Mouse (Mus musculus) liver, embryonic 12.5 days (tissue): ENCODE measurements at regions not wholly inside any gene's neighbourhood (a gene's known extent, or its start where the extent isn't known, plus 50 kb on each side); places are given as distances from the start of the nearest gene placed in this dataset.

Experiments
- ATAC-seq: fragments of 200-750 bp; cut with Nextera tagmentation; 2 replicates; pipeline ENCODE4 v1.8.0; 2017; ENCODE audit warnings: moderate number of reproducible peaks, mild to moderate bottlenecking, moderate library complexity
- H3K27ac ChIP-seq: fragments of 300-500 bp; sonication (generic); 2 replicates; pipeline ENCODE4 v1.5.1; 2016; ENCODE audit warnings: mild to moderate bottlenecking
- H3K27me3 ChIP-seq: fragments of 300-500 bp; sonication (generic); replicated peaks from 2 replicates; pipeline ENCODE4 v1.6.1; 2016; ENCODE audit warnings: mild to moderate bottlenecking, moderate library complexity
- H3K36me3 ChIP-seq: fragments of 300-500 bp; sonication (generic); 2 replicates; pipeline ENCODE4 v1.6.1; 2016; ENCODE audit warnings: mild to moderate bottlenecking, moderate library complexity
- H3K4me1 ChIP-seq: fragments of 300-500 bp; sonication (generic); 2 replicates; pipeline ENCODE4 v1.6.1; 2016
- H3K4me2 ChIP-seq: fragments of 300-500 bp; sonication (generic); 2 replicates; pipeline ENCODE4 v1.6.1; 2016; ENCODE audit warnings: mild to moderate bottlenecking, moderate library complexity
- H3K4me3 ChIP-seq: fragments of 300-500 bp; sonication (generic); 2 replicates; pipeline ENCODE4 v1.5.1; 2016; ENCODE audit warnings: mild to moderate bottlenecking, moderate library complexity
- H3K9ac ChIP-seq: fragments of 300-500 bp; sonication (generic); 2 replicates; pipeline ENCODE4 v1.6.1; 2016; ENCODE audit warnings: mild to moderate bottlenecking, moderate library complexity
- H3K9me3 ChIP-seq: fragments of 300-500 bp; sonication (generic); replicated peaks from 2 replicates; pipeline ENCODE4 v1.6.1; 2016; ENCODE audit warnings: mild to moderate bottlenecking, moderate library complexity
- WGBS: fragments of 180-500 bp; shearing (Covaris S2); methylation state at CpG from one replicate; pipeline ENCODE4 v1.1.7; 2016; ENCODE audit not compliant: insufficient replicate concordance; 5-methylcytosine and 5-hydroxymethylcytosine counted together

DNA sequence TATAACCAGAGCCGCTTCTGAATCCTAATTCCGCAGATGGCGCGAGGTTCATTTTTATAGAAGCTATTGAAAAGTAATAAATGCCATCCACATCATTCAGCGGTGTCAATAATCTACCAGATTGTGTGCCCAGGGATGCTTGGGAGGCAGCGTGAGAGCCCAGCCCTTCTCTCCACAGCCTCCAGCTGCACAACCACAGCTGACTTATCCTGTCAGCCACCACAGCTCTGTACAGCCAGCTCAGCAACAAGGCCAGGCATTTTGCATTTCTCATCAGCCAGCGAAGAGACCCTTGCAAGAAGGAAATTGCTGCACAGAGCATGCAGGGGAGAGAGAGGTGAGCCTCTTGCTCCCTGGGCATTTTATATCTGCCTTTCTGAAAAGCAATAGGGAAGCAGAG is 292.8 kb upstream of the Kif2a start:
- ATAC-seq = no peak
- no peaks in the 10 kb centered on the region for H3K4me1 ChIP-seq
- WGBS = 79% methylated on average over 7 of the region's 7 CpGs
- no peak overlapping the region for H3K9ac ChIP-seq
- no peak overlapping the region for H3K4me3 ChIP-seq
- no peaks in the 10 kb centered on the region for H3K9me3 ChIP-seq
- H3K27ac ChIP-seq = no peak overlapping the region
- H3K36me3 ChIP-seq = no peaks in the 10 kb centered on the region
- no peak overlapping the region for H3K4me2 ChIP-seq
- H3K27me3 ChIP-seq = no peaks in the 10 kb centered on the region

DNA sequence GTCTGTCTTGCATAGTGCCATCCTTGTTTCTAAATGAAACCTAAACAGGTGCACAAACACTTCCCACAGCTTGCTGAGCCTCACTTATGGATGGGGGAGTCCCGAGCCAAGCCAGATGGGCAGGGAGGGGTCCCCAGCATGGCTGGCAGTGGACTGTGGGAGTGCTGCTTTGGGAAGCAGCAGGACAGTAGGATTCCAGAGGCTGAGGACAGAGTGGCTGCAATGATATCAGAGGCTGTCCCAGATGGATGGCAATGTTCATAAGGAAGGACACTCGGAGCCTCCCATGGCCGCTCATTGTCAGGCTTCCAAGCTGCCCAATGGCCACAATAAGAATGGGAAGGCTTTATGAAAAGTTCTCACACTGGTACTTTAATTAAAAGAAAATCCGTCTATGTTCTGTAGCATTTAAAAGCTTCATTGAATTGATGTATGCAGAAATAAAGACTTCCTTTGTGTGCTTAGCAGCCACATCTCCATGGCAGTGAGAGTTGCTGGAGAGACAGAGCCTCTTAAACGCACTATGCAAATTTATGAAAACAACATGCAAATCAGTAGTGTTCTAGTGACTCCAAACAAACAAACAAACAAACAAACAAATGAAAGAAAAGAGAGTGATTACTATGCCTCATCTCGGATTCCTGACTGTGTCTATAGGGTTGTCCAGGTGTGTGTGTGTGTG is 287.2 kb upstream of the Kif2a start:
- Histone ChIP-seq H3K27me3 (no peaks in the 10 kb centered on the region), H3K9ac (no peak overlapping the region), H3K27ac (no peak overlapping the region), H3K36me3 (no peaks in the 10 kb centered on the region), H3K9me3 (no peaks in the 10 kb centered on the region), H3K4me3 (no peak overlapping the region), H3K4me1 (no peaks in the 10 kb centered on the region), H3K4me2 (no peak overlapping the region)
- ATAC-seq = no peak
- 58% methylated on average over 6 of the region's 6 CpGs for WGBS

DNA sequence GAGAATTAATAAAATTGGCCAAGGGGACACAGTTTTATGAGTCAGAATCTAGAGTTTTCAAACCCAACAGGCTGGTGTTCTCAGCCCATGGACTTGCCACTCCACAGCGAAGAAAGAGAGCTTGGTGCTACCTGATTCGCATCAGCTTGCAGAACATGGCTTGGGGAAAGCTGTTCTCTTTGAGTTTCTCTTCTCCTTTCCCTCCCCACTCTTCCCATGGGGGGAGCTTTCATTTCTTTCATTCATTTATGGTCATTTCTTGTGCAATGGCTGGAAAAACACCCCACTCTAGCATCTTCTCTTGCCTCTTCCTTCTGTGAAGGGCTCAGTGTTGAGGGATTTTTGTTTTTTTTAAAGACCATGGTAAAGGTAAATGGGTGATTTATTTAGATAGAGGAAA is 286.5 kb upstream of the Kif2a start:
- ATAC-seq = no peak
- Histone ChIP-seq H3K4me2 (no peak overlapping the region), H3K9ac (no peak overlapping the region), H3K4me3 (no peak overlapping the region), H3K9me3 (no peaks in the 10 kb centered on the region), H3K27ac (no peak overlapping the region), H3K36me3 (no peaks in the 10 kb centered on the region), H3K4me1 (no peaks in the 10 kb centered on the region), H3K27me3 (no peaks in the 10 kb centered on the region)
- 76% methylated on average over 2 of the region's 2 CpGs for WGBS

GRCm38 (mm10) chr13:107306958-107307357 is 285.0 kb upstream of the Kif2a start:
- no peak overlapping the region for H3K9ac ChIP-seq
- H3K4me2 ChIP-seq = no peak overlapping the region
- no peaks in the 10 kb centered on the region for H3K9me3 ChIP-seq
- no peak for ATAC-seq
- WGBS = 54% methylated on average over 1 of the region's 1 CpGs
- H3K36me3 ChIP-seq = no peaks in the 10 kb centered on the region
- H3K4me1 ChIP-seq = no peaks in the 10 kb centered on the region
- H3K27ac ChIP-seq = no peak overlapping the region
- no peak overlapping the region for H3K4me3 ChIP-seq
- no peaks in the 10 kb centered on the region for H3K27me3 ChIP-seq

DNA sequence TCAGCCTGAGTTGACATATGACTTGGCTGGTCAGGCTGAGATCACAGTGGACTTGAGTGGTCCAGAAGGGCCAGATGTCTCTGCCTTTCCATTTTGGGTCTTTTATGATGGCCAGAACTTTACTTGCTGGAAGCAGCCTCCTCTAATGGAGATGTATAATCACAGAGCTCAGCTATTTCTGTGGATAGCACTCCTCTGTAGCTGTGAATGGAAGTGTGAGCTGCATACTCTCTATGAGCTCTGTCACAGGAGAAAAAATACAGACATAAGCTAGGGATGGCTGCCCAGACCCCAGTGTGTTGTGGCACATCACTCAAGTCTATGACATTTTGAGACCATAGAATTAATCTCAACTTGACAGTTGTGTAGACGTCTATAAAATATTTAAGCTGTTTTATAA is 284.3 kb upstream of the Kif2a start:
- no peak for ATAC-seq
- no peak overlapping the region for H3K9ac ChIP-seq
- no peak overlapping the region for H3K27ac ChIP-seq
- no peak overlapping the region for H3K4me2 ChIP-seq
- H3K4me3 ChIP-seq = no peak overlapping the region
- no peaks in the 10 kb centered on the region for H3K9me3 ChIP-seq
- H3K27me3 ChIP-seq = no peaks in the 10 kb centered on the region
- no peaks in the 10 kb centered on the region for H3K4me1 ChIP-seq
- 67% methylated on average over 1 of the region's 1 CpGs for WGBS
- no peaks in the 10 kb centered on the region for H3K36me3 ChIP-seq

DNA sequence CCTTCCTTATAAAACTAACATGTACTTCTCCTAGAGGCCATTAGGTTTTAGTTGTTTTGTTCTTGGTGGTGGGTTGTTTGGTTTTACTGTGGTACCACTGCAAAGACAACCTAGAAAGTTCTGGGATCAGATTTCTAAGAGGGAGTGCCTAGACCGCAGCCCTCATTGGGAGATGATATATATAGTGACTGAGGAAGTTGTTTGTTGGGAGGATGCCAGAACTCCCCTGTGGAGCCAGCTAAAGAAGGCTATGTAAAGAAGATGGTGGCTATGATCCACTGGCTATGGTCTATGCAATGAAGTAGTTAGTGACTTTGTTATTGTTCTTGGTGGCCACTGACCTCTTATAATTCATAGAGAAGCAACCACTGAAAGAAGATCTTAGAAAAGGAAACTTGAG is 283.8 kb upstream of the Kif2a start:
- no peak overlapping the region for H3K4me2 ChIP-seq
- no peak overlapping the region for H3K9ac ChIP-seq
- no peak overlapping the region for H3K27ac ChIP-seq
- WGBS = 49% methylated on average over 1 of the region's 1 CpGs
- H3K27me3 ChIP-seq = no peaks in the 10 kb centered on the region
- no peak for ATAC-seq
- no peaks in the 10 kb centered on the region for H3K4me1 ChIP-seq
- no peak overlapping the region for H3K4me3 ChIP-seq
- H3K36me3 ChIP-seq = no peaks in the 10 kb centered on the region
- H3K9me3 ChIP-seq = no peaks in the 10 kb centered on the region

GRCm38 (mm10) chr13:107303878-107304277 is 282.0 kb upstream of the Kif2a start:
- Histone ChIP-seq H3K27ac (no peak overlapping the region), H3K4me2 (no peak overlapping the region), H3K4me3 (no peak overlapping the region), H3K4me1 (no peaks in the 10 kb centered on the region), H3K27me3 (no peaks in the 10 kb centered on the region), H3K9ac (no peak overlapping the region), H3K36me3 (no peaks in the 10 kb centered on the region), H3K9me3 (no peaks in the 10 kb centered on the region)
- 71% methylated on average over 7 of the region's 7 CpGs for WGBS
- no peak for ATAC-seq

DNA sequence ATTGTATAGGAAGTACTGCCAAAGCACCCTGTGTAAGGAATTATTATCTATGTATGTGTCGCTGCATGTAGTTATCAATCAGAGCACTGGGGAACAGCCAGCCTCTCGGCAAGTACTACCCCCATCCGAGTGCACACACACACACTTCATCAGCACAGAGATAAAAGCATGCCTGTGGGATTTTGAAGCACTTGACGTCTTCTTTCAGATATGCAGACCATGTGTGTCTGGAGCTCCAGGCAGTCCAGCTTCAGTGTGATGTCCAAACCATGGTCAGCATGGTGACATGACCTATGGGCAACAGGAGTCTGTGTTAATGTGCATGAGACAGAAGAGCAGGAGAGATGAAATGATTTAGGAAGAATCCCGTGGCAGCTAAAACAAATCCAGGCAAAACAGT is 281.4 kb upstream of the Kif2a start:
- H3K27ac ChIP-seq = no peak overlapping the region
- no peak overlapping the region for H3K4me2 ChIP-seq
- ATAC-seq = no peak
- no peaks in the 10 kb centered on the region for H3K9me3 ChIP-seq
- 52% methylated on average over 5 of the region's 5 CpGs for whole genome bisulfite sequencing
- no peak overlapping the region for H3K4me3 ChIP-seq
- H3K9ac ChIP-seq = no peak overlapping the region
- no peaks in the 10 kb centered on the region for H3K4me1 ChIP-seq
- no peaks in the 10 kb centered on the region for H3K36me3 ChIP-seq
- H3K27me3 ChIP-seq = no peaks in the 10 kb centered on the region

DNA sequence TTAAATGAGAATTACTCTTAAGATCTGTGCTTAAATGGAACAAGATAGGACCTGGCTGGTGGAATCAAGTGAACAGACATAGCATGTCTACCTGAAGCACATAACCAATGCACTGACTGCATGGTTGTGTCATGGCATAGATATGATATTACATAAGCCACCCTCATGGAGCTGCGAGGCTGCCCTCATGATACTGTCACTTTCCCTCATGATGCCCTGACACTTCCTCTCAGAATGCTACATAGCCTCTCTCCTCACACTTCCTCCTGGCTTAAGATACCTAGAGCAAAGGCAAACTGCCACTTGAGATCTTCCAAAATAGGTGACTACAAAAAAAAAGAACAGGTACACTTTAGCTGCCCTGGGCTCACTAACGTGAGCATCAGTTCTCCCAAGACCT is 278.9 kb upstream of the Kif2a start:
- 43% methylated on average over 2 of the region's 2 CpGs for WGBS
- H3K27me3 ChIP-seq = no peaks in the 10 kb centered on the region
- no peaks in the 10 kb centered on the region for H3K4me1 ChIP-seq
- H3K4me2 ChIP-seq = no peak overlapping the region
- no peak overlapping the region for H3K9ac ChIP-seq
- no peaks in the 10 kb centered on the region for H3K36me3 ChIP-seq
- H3K27ac ChIP-seq = no peak overlapping the region
- H3K9me3 ChIP-seq = no peaks in the 10 kb centered on the region
- ATAC-seq = no peak
- no peak overlapping the region for H3K4me3 ChIP-seq

DNA sequence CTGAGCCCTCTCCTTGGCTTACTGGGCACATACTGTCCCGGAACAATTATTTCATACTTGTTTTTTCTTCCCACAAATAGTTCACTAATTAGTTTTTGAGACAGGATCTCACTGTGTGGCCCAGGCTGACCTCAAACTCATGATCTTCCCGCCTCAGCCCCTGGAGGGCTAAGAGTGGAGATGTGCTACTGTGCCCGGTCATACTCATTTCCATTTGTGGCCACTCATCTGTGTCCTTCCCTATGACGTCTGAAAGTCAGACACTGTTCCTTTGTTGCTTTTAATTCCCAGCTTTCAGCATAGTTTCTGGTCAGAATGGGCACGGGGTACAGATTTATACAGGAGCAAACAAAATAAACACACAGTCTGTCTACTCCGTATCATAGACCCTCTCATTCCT is 242.7 kb upstream of the Kif2a start:
- no peak overlapping the region for H3K9ac ChIP-seq
- H3K27me3 ChIP-seq = no peaks in the 10 kb centered on the region
- no peaks in the 10 kb centered on the region for H3K4me1 ChIP-seq
- H3K9me3 ChIP-seq = no peaks in the 10 kb centered on the region
- H3K4me2 ChIP-seq = no peak overlapping the region
- no peaks in the 10 kb centered on the region for H3K36me3 ChIP-seq
- no peak overlapping the region for H3K4me3 ChIP-seq
- ATAC-seq = no peak
- 69% methylated on average over 6 of the region's 6 CpGs for WGBS
- H3K27ac ChIP-seq = no peak overlapping the region

DNA sequence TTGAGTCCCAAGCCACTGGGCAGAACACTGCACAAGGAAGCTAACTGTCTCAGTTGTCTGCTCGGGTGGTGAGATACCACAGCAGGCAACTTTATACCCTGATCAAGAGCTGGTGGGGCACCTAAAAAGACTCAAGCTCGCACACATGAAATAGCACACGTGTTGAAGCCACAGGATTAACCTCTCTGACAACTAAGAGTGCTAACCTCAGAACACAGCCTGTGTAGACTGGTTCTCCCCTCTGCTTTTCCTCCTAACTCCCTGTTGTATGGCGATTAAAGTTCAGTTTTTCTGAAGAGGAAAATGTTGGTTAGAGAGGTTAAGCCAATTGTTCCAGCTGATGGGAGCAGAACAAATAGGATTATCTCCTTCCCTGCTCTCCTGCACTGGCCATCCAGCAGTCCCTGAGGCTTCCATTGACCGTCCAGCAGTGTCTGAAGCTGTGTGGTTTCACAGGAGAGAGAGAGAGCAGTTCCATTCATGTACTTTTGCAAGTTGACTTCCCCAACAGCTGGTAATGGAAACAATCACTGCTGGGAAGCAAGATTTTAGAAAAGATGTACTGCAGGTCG is 239.6 kb upstream of the Kif2a start:
- 38% methylated on average over 6 of the region's 6 CpGs for WGBS
- Histone ChIP-seq H3K9ac (no peak overlapping the region), H3K4me3 (no peak overlapping the region), H3K27ac (no peak overlapping the region), H3K27me3 (no peaks in the 10 kb centered on the region), H3K9me3 (no peaks in the 10 kb centered on the region), H3K4me2 (no peak overlapping the region), H3K4me1 (no peaks in the 10 kb centered on the region), H3K36me3 (no peaks in the 10 kb centered on the region)
- no peak for ATAC-seq

- no peak for ATAC-seq
- no peaks in the 10 kb centered on the region for H3K9me3 ChIP-seq
- H3K27ac ChIP-seq = no peak overlapping the region
- 63% methylated on average over 4 of the region's 4 CpGs for WGBS
- no peak overlapping the region for H3K4me3 ChIP-seq
- H3K9ac ChIP-seq = no peak overlapping the region
- no peak overlapping the region for H3K4me2 ChIP-seq
- H3K36me3 ChIP-seq = no peaks in the 10 kb centered on the region
- H3K4me1 ChIP-seq = no peaks in the 10 kb centered on the region
- no peaks in the 10 kb centered on the region for H3K27me3 ChIP-seq
These were observed 238.3 kb upstream of the Kif2a start for GRCm38 (mm10) chr13:107260274-107260673.
